Mouse (Mus musculus): ENCODE results near the gene Eri2.

The Eri2 gene

DNA sequence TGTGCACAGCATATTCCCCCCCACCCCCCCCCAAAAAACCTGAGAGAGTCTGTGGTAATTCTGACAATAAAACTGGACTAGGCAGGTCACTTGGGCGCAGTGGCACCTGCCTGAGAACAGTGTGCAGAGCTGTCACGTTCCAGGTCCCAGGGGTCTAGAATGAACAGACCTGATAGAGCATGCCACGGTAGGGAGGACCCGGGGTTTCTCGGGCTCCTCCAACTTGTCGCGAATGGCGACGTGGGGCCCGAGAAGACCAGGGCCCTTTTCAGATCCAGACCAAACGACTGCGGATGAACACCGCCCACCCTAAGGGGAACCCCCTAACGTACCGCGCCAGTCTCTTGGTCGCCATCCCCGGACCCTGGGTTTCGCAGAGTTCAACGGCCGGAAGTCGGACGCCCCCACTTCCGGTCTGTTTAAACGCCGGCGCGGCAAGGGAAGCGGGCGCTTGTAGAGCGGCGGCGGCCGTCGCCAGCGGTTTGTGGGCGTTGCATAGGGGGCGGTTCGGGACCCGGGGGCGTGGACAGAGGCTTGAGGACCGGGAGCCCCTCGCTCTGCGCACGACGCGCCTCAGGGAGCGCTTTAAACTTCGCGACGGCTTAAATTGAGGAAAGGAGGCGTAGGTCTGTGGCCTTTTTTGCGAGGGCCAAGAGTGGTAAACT, at the start of gene Eri2, which contains the start of gene Rexo5:
TSS of gene Eri2 (minus strand) at position 473 of the 665 bp plus-strand sequence.
TSS of gene Rexo5 (plus strand) at position 421 of the 665 bp plus-strand sequence.
- DNase-seq = peak; percentile 89 to 90

DNA sequence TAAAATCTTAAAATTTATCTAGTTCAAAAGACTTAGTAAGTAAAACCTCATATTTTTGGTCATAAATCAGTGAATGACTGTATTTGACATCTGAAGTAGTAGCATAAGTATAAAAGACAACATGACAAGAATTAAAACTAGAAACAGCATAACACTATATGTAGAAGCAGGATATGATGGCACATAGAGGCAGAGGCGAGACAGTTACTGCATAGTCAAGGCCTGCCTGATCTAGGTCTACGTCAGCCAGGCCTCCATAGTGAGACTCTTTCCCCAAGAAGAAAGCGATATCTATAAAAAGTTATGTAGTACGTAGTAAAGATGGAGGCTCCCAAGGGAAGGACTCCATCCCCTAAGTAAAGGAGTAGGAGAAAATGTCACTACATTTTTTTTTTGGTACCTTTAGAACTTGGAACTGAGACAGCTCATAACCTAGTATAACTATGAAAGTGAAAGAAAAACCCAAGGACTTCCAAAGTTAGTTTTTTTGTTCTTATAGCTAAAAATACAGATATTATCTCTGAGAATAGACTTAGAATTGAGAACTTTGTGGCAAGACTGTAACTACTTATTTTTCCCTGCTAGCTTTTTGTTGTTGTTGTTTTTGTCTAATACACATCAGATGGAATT, 48.1 kb upstream of the Eri2 start:
- no peak for DNase-seq

DNA sequence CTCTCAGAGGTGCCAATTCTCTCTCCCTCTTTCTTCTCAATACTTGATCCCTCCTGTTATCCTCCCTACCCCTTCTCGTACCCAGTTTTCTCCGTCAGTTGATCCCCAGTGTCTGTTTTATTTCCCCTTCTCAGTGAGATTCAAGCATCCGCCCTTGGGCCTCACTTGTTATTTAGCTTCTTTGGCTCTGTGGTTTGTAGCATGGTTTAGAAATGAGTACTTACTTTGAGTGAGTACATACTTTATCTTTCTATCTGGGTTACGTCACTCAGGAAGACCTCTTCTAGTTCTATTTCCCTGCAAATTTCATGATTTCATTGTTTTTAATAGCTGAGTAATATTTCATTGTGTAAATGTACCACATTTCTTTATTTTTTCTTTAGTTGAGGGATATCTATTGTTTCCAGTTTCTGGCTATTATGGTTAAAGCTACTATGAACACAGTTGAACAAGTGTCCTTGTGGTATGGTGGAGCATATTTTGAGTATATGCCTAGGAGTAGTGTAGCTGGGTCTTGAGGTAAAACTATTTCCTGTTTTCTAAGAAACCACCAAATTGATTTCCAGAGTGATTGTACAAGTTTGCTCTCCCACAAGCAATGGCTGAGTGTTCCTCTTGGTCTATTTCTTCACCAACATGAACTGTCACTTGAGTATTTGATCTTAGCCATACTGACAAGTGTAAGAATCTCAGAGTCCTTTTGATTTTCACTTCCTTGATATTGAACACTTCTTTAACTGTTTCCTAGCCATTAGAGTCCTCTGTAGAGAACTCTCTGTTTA, 42.3 kb upstream of the Eri2 start:
- peak in 1 of 2 experiments; percentile 11 for DNase-seq

DNA sequence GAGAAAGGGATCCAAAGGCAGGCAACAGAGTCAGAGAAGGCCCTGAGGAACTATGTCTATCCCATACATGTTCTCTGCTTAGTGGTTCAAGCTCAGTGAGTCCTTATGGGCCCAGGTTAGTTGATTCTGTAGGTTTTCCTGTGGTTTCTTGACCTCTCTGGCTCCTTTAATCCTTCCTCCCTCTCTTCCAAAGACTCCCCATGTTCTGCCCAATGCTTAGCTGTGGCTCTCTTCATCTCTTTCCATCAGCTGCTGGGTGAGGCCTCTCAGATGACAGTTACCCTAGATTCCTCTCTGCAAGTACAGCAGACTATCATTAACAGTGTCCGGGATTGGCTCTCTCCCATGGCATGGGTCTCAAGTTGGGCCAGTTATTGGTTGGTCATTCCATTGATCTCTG, 41.5 kb upstream of the Eri2 start:
- DNase-seq = no peak

DNA sequence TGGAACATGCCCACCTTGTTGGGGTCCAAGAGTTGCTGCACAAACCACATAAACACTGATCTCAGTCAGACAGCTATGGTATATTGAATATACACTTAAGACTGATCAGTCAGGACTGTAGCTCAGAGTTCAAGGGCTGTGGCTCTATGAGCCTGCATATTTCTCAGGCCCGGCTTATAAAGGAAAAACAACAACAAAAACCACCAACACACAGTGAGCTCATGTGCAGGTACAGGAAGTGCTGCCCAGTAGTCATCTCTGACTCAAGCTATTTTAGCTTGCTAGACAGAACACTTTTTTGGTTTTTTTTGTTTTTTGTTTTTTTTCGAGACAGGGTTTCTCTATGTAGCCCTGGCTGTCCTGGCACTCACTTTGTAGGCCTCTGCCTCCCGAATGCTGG, 14.9 kb upstream of the Eri2 start:
- no peak for DNase-seq

DNA sequence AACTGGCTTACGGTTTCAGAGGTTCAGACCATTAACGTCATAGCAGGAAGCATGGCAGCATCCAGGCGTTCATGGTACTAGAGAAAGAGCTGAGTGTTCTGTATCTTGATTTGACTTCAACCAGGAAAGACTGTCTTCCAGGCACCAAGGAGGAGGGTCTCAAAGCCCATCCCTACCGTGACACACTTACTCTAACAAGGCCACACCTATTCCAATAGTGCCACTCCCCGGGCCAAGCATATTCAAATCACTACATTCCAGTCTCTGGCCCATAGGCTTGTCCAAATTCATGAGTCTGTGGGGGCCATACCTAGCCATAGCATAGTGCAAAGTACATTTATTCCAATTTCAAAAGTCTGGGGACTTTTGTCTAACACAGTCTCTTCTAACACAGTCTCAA, 13.5 kb upstream of the Eri2 start:
- no peak for DNase-seq

DNA sequence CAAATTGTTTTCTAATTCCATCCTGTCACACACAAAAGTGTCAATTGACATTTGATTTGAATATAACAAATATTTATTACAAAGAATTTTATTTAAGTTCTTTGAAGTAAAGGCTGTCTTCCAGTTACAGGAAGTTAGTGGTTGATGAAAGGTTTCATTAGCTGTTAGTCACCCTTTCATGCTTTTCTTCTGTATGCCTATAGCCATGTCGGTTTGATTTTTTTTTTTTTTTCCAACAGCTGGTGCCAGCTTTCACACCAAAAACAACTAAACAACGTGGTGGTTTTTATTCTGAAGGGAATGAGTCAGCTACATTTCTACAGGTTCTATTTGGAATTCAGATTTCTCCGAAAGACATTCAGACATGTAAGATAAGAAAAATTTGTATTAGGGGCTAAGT, 7.1 kb upstream of the Eri2 start:
- DNase-seq = no peak

DNA sequence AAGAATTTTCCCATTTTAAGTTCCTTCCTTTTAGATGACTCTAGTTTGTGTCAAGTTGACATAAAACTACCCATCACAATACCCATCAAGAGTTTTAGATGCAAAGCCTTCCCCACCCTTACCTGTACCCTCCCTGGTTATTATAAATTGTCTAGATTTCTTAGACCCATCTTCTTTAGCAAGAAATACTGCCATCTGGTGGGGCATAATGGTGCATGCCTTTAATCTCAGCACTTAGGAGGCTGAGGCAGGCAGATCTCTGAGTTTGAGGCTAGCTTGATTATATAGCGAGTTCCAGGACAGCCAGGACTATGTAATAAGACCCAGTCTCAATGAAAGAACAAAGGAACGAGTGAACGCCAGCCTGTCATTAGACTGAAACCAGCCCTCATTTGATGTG, 6.6 kb upstream of the Eri2 start:
- DNase-seq = no peak

DNA sequence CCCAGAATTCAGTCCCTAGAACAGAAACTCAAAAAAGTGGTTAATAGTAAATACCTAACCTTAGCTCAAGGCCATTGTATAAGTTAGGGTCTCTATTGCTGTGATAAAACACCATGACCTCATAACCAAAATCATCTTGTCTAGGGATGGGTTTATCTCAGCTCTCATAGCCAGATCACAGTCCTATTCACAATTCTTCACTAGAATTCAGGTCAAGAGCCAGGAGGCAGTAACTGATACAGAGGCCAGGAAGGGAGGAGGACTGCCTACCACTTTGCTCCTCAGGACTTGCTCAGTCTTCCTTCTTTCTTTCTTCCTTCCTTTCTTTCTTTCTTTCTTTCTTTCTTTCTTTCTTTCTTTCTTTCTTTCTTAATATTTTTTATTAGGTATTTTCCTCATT, 1.5 kb upstream of the Eri2 start:
- no peak for DNase-seq

DNA sequence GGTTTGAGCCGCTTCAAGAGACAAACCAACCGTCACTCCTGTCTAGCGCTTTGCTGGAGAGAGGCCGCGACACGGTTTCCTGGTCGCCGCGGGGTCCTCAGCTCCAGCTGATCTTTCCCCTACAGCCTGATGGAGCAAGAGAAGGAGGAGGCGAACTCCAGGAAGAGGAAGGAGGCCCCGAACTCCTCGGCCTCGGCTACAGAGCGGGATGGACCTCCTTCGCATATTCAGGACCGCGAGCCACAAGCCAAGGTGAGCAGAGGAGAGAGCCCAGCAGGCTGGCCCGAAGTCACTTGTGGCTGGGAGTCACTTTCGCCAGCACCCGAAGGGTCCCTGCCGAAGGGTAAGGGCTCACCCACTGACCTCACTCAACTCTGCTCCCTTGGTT, 387 bp upstream of the Eri2 start:
- DNase-seq = no peak

DNA sequence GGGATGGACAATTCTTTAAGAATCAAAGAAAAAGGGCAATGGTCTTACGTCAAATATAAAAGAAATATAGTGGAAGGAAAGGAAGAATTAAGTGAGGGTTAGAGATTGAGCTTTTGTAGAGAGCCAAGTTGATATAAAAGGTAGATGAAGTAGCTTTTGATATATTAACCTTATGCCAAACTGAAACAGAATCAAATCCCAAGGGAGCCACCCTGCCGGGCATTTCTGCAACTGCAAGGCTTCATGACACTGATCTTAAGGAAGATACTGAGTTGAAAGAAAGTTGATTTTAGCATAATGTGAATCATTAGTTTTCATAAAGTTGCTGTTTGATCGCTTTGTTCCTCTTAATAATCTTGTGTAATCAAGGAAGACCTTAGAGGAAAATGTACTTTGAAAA, 4.8 kb downstream of the Eri2 start:
- no peak for DNase-seq

DNA sequence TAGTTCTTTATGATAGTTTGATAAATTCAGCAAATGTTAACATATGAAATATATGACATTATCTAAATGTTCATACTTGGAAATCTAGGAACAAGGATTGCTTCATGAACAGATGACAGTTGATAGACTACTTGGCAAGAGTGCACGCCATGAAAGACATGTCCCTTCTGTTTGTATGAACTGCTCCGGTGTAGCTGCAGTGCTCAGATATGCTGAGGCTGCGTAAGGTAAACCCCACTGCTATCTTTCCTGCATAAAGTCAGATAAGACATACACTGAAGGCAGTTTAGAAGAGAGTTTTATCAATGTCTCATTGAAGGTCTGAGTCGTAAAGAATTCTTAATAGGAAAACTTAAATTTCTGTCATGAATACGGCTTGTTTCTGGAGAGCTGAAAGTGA, 8.9 kb downstream of the Eri2 start:
- DNase-seq = no peak

DNA sequence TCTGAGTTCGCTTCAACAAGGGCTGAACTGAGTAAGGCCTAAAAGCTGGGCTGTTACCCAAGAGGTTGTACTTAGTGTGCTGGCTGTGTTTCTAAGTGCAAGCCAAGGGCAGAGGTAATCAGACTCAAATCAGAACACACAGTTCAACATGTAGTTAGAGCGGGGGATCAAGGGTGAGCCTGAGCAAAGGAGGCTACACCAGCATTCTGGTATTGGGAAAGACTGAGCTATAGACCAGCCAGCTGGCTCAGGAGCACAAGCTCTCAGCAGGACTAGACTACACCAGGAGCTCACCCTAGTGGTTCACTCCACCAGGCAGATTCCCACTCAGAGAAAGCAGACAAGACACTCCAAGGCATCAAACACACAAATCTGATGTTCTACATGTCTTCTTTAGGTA, 10.4 kb downstream of the Eri2 start:
- no peak for DNase-seq

DNA sequence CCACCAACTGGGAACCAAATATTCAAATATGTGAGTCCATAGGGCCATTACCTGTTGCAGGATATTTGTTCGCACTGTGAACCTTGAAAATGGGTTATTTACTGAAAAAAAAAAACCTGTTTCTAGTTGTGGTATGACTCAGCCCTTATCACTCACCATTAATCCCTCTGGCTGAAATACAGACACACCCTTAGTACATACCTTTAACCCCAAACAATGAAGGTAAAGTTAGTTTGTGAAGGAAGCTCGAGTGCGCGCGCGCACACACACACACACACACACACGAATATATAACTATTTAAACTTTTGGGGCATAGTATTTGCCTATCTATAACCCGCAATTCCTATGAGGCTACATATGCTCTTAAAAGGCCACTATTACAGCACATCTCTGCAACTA, 24.0 kb downstream of the Eri2 start:
- no peak for DNase-seq

DNA sequence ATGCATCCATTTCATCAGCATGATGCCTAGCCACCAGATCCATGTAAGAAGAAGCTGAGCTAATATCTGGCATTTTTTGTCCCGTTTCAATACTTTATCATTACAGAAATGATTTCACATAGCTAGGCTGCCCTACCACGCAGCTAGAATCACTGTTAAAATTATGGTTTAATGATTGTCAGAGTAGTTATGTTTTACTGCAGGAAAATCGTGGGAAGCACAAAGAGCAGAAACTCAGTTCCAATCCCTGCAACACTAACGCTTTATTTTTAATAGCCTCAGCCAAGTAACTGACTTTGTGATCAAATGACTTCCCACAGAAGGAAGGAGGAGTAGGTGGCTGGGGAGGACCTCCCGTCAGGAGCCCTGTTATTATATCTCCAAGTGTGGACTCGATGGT, 26.9 kb downstream of the Eri2 start:
- no peak for DNase-seq

DNA sequence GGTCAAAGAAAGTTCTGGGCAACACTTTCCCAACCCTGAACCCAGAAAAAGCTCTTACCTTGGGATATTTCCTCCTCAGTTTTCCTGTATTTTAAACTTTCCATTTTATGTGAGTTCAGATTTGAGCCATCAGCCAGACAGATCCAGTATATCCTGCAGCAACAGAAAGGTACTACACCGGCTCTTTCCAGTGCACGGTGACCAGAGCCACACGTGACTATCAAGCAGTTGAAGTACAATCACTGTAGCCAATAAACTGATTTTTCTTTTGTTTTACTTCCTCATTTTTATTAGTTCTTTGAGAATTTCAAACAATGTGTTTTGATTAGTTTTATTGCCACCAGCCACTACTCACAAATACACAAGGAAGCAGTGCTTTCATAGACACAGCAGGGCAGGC, 29.5 kb downstream of the Eri2 start:
- no peak for DNase-seq

DNA sequence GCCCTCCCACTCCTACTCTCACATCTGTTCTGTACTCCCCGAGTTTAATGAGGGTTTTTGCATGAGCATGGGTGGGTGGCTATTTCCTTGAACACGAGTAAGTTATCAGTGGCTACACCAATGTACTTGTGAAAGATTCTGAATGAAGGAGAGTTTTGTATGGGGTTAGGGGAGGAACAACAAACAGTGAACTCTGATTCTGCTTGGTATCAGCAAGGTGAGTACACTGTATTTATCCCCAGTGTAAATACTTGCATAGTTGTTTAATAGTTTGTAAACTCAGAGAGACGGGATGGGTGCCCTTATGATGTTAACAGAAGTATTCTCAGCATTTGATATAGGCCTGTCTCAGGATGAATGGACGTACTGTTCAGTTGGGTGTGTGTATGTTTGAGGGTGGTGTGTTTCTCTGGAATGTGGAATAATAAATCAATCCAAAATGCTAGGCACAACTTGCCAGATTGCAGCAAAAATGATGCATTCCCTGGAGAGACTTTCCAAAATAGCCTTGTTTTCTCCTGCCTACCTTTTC, 31.6 kb downstream of the Eri2 start:
- no peak for DNase-seq

DNA sequence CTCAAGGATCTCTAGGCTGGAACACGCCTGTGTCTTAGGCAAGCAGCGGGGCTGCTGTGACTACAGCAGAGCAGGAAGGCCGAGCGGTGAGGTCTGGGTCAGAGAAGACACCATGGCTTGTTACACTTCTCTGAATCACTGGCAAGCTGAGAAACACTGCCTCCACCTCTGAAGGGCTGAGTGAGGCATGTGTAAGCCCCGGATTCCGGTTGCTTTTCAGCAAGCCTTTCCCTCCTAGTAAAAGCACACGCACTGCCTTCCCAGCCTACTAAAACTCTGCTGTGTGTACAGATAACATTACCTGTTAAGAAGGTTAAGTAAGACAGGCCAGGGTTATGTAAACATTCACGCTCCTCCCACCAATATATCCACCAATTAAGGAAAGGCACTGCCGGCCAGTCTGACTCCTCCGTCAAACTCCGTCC, 33.3 kb downstream of the Eri2 start, which contains the start of gene Acsm3:
TSS of gene Acsm3 (plus strand) at position 397 of the 425 bp plus-strand sequence.
- DNase-seq = no peak

DNA sequence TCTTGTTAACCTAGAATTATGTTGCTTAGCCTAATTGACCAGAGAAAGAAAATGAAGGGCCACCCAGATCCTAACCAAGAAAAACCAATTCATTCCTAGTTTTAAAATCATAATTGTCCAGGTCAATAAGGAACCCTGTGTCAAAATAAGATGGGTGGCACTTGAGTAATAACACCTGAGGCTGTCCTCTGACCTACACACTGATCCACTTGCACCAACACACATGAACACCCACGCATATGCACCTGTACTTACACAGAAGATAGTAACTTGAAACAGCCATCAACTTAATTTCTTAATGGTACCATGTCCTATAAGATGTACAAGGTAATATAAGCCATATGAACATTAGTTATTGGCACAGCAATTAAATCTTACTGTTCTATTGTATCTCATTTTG, 40.2 kb downstream of the Eri2 start:
- no peak for DNase-seq

DNA sequence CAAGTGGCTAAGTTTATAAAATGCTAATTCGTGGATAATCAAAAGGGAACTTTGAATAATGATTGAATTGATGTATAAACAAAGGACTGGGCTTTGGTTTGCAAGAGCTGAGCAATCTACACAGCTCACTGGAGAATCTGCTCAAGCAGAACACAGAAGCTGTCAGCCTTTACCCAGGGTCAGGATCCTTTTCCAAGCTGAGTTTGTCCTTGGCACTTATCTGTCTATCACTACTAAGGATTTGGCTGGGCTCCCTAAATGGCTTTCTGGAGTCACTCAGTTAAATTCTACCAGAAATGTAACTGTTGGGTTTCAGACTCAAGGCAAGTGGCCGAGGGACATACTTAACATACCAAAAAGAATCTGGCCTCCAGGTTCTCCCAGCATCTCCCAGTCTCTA, 43.9 kb downstream of the Eri2 start:
- DNase-seq = no peak

DNA sequence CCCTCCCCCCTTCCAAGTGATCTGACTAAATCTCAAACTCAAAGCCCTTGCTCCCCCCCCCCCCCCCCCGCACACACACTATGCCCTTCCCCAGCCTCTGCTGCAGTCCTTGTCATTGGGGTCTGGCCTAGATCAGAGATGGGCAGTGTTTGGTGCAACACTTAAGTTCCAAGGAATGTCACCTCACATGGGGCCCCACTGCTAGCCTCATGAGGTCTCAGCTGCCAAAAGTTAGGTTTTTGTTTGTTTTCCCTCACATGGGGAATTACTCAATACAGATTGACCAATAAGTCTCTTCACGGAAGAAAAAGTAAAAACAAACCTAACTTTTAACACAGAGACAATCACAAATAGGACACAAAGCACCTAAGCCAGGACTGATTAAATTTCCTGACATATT, 45.1 kb downstream of the Eri2 start:
- DNase-seq = no peak

DNA sequence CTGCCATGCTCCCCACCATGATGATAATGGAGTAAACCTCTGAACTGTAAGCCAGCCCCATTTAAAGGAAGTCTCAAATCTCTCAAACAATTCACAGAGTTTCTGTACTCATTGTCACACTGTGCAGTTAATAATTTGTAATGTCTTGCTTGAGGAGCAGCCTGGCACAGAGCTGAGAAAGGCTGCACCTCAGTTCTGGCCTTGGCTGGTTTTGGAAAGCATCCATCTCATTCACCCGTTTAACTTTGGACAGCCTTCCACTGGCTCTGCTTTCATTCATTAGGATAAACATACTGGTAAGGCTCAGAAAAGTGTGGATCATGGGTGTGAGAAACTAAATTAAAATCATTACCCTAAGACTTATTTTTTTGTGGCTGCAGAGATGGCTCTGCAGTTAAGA, 48.0 kb downstream of the Eri2 start:
- no peak for DNase-seq

DNA sequence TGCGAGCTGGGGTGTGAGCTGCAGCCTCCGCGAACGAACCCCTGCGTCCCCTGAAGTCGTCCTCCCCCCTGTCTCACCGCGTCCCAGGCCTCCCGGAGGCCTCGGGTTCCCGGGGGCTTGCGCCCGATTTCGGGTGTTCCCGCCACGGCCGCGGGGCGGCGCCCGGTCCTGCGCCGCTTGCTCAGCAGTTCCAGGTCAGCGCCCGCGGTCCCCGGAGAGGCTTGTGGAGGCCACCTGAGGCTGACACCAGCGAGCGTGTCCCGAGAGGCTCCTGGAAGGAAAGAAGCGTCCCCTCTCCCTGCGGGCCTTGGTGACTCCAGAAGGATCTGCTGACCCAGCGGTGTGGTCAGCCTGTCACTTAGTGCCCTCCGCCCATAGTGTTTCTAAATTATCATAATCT, 49.5 kb downstream of the Eri2 start:
- peak in 1 of 2 experiments; percentile 12 for DNase-seq

All from thymus, postnatal 36 days (tissue).